In the genomic region with DNA sequence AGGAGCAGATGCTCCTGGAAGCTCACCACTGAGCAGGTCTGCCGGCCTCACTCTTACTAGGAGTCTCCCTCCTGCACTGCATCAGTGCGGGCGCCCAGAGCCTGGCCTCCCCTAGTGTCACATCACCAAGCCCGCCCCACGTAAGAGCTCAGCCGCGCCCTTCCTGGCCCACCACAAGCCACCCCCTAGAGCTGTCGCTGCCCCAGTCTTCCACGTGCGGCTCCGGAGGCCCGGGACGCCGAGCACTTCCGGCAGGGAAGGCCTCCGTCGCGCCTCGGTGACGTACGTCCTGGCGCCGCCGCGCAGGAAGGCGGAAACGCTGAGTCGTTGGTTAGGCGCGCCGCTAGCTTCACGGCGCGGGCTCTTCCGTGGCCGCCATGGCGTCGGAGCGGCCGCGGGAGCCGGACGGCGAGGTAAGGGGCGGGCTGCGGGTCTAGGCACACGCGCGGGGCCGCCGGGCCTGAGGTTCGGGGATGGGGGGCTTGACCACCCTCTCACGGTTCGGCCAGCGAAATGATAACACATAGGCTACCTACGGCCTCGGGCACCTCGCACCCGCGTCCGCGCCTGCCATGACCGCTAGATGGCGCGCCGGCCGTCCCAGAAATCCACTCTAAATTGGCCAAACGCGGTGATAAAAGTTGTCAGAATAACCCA, we compare ENCODE assay signal across 7 mouse cellular contexts. TPM values are rescaled to one million over a fixed set of nuclear protein-coding genes. Genes with fewer than 3 reads are reported as not detected.
A peak's percentile ranks its signal among the peaks of the same experiment; 100 is the strongest.
DNase-seq lines count a peak whose midpoint lies in the region; ATAC-seq lines count a peak whose summit lies in the region.

Gene Secisbp2, plus strand, starts transcription at position 290 of the 657 bp plus-strand sequence.

- H3K27me3 ChIP-seq in embryonic facial prominence, embryonic 11.5 days (ENCODE audit: control insufficient read depth, insufficient read depth, low read length): no peaks in the 10 kb centered on the region
- no peaks in the 10 kb centered on the region for H3K27me3 ChIP-seq in limb, embryonic 11.5 days (ENCODE audit: control insufficient read depth, insufficient read depth, low read length)
- no peaks in the 10 kb centered on the region for H3K27me3 ChIP-seq in midbrain, embryonic 14.5 days (ENCODE audit: control insufficient read depth, insufficient read depth, low read length)

- WGBS in embryonic facial prominence, embryonic 11.5 days: under 1% methylated on average over 69 of the region's 69 CpGs
- WGBS in limb, embryonic 11.5 days: under 1% methylated on average over 69 of the region's 69 CpGs
- under 1% methylated on average over 69 of the region's 69 CpGs for WGBS in midbrain, embryonic 14.5 days

- peak; percentile 97 for DNase-seq in adrenal gland, postnatal 14 days
- peak; percentile 94 for DNase-seq in embryonic facial prominence, embryonic 11.5 days (ENCODE audit: low spot score)
- peak; percentile 99 for DNase-seq in heart, adult 11 months
- DNase-seq in kidney, adult 18-20 months: peak; percentile 96
- DNase-seq in limb, embryonic 11.5 days (ENCODE audit: low spot score): peak; percentile 93
- DNase-seq in midbrain, embryonic 14.5 days: peak; percentile 98
- DNase-seq in spleen, adult 18-20 months: peak; percentile 87 to 91

- peaks cover 4% of the 10 kb centered on the region for H3K4me1 ChIP-seq in embryonic facial prominence, embryonic 11.5 days (ENCODE audit: control insufficient read depth, insufficient read depth, low read length)
- H3K4me1 ChIP-seq in limb, embryonic 11.5 days (ENCODE audit: control insufficient read depth, insufficient read depth, low read length): peaks cover 7% of the 10 kb centered on the region; the same call in 1 of the 2 replicates
- H3K4me1 ChIP-seq in midbrain, embryonic 14.5 days (ENCODE audit: control insufficient read depth, insufficient read depth, low read length): peaks cover 9% of the 10 kb centered on the region; the same call in 1 of the 2 replicates

- H3K4me2 ChIP-seq in embryonic facial prominence, embryonic 11.5 days (ENCODE audit: low read depth, low read length): peak within 1 kb of the TSS; percentile 77
- H3K4me2 ChIP-seq in limb, embryonic 11.5 days (ENCODE audit: low read depth, severe bottlenecking): peak within 1 kb of the TSS; percentile 72
- H3K4me2 ChIP-seq in midbrain, embryonic 14.5 days (ENCODE audit: low read length): peak within 1 kb of the TSS; percentile 80

- H3K4me3 ChIP-seq in embryonic facial prominence, embryonic 11.5 days (ENCODE audit: low read depth, low read length): peak within 1 kb of the TSS; percentile 67
- H3K4me3 ChIP-seq in limb, embryonic 11.5 days (ENCODE audit: low read depth, low read length): peak within 1 kb of the TSS; percentile 67
- peak within 1 kb of the TSS; percentile 78 for H3K4me3 ChIP-seq in midbrain, embryonic 14.5 days (replicated peaks; ENCODE audit: low read depth, low read length)

- H3K9me3 ChIP-seq in embryonic facial prominence, embryonic 11.5 days (replicated peaks; ENCODE audit: control insufficient read depth, low read length): no peaks in the 10 kb centered on the region
- no peaks in the 10 kb centered on the region for H3K9me3 ChIP-seq in limb, embryonic 11.5 days (ENCODE audit: control insufficient read depth, low read length)
- H3K9me3 ChIP-seq in midbrain, embryonic 14.5 days (ENCODE audit: control insufficient read depth, low read length): no peaks in the 10 kb centered on the region

- H3K9ac ChIP-seq in embryonic facial prominence, embryonic 11.5 days (replicated peaks; ENCODE audit: low read length): peak within 1 kb of the TSS; percentile 70
- H3K9ac ChIP-seq in limb, embryonic 11.5 days (ENCODE audit: low read length): peak within 1 kb of the TSS; percentile 79
- H3K9ac ChIP-seq in midbrain, embryonic 14.5 days (replicated peaks; ENCODE audit: low read length): peak within 1 kb of the TSS; percentile 75

- peak; percentile 88 for ATAC-seq in embryonic facial prominence, embryonic 11.5 days (replicated peaks; ENCODE audit: insufficient number of reproducible peaks, low FRiP score, low TSS enrichment, low read depth)
- ATAC-seq in limb, embryonic 11.5 days (ENCODE audit: insufficient number of reproducible peaks, low FRiP score, low TSS enrichment, low read depth): peak; percentile 87
- peak; percentile 96 for ATAC-seq in midbrain, embryonic 14.5 days (ENCODE audit: low FRiP score, low TSS enrichment)

- H3K27ac ChIP-seq in embryonic facial prominence, embryonic 11.5 days (replicated peaks; ENCODE audit: low read depth, low read length): peak within 1 kb of the TSS; percentile 66
- H3K27ac ChIP-seq in limb, embryonic 11.5 days (replicated peaks; ENCODE audit: low read depth, low read length): 0 out of 2 replicates have a peak within 1 kb of the TSS, but pooled peaks have one; percentile 68
- H3K27ac ChIP-seq in midbrain, embryonic 14.5 days (replicated peaks; ENCODE audit: low read depth, low read length): peak within 1 kb of the TSS; percentile 87

- no peaks in the 10 kb centered on the region; the same call in 1 of the 2 replicates for H3K36me3 ChIP-seq in embryonic facial prominence, embryonic 11.5 days (replicated peaks; ENCODE audit: control insufficient read depth, insufficient read depth, low read depth, low read length)
- peaks cover 1% of the 10 kb centered on the region; the same call in 1 of the 2 replicates for H3K36me3 ChIP-seq in limb, embryonic 11.5 days (ENCODE audit: control insufficient read depth, insufficient read depth, low read length)
- peaks cover 17% of the 10 kb centered on the region for H3K36me3 ChIP-seq in midbrain, embryonic 14.5 days (ENCODE audit: control insufficient read depth, insufficient read depth, low read length)

RNA-seq across cellular contexts. Expression of gene Secisbp2, which starts in this region (rescaled TPM):
- 20.4 and 24.7 TPM in 2 replicates for total RNA-seq in adrenal gland, postnatal 14 days (2021)
- polyA plus RNA-seq in embryonic facial prominence, embryonic 11.5 days (2014; fragmentation: Nextera tagmentation; extraction: Ambion mirVana): 18.3 and 18.6 TPM in 2 replicates
- polyA plus RNA-seq in limb, embryonic 11.5 days (2014; fragmentation: Nextera tagmentation; extraction: Ambion mirVana): 18.8 and 23.2 TPM in 2 replicates
- 26.3 and 32.2 TPM in 2 replicates for polyA plus RNA-seq in midbrain, embryonic 14.5 days (2014; fragmentation: Nextera tagmentation; extraction: Ambion mirVana)

Comparison
In these comparisons a context has a peak if more than half of its experiments do, and no peak if none do; other contexts are left out.
1. Peak in every context shown above with its lines: DNase-seq, ATAC-seq, H3K4me3 ChIP-seq and H3K27ac ChIP-seq.